Mouse (Mus musculus) spleen, adult 2 months (tissue): ENCODE data around the gene Snx12. TPM values are rescaled to one million over a fixed set of nuclear protein-coding genes. Genes with fewer than 3 reads are reported as not detected.

Source experiments
- DNase-seq, 2 experiments: peaks; one replicate each; pipeline versions ENCODE4 v3.0.0 to v3.0.0-alpha.2; 2012 to 2021; ENCODE audit warnings: low spot score in 2 of 2, low read depth in 1 of 2
- H3K27ac ChIP-seq: fragments of 200-500 bp; 2 replicates; pipeline ENCODE4 v1.5.1; 2012; ENCODE audit warnings: low read length, inconsistent platforms; ENCODE audit not compliant: insufficient read depth
- H3K27me3 ChIP-seq: fragments of 200-500 bp; 2 replicates; pipeline ENCODE4 v1.6.1; 2012; ENCODE audit warnings: mild to moderate bottlenecking, moderate library complexity, low read length, inconsistent platforms; ENCODE audit not compliant: control insufficient read depth, insufficient read depth
- H3K36me3 ChIP-seq: fragments of 200-500 bp; 2 replicates; pipeline ENCODE4 v1.6.1; 2012; ENCODE audit warnings: mild to moderate bottlenecking, low read length, inconsistent platforms; ENCODE audit not compliant: control insufficient read depth, insufficient read depth
- H3K4me1 ChIP-seq: fragments of 200-500 bp; 2 replicates; pipeline ENCODE4 v1.6.1; 2011; ENCODE audit warnings: inconsistent platforms; ENCODE audit not compliant: control insufficient read depth, insufficient read depth, insufficient read length
- H3K4me3 ChIP-seq: fragments of 200-500 bp; 2 replicates; pipeline ENCODE4 v1.5.1; 2011; ENCODE audit warnings: mild to moderate bottlenecking, inconsistent platforms; ENCODE audit not compliant: insufficient read depth, insufficient read length; ENCODE audit errors: extremely low read depth
- CTCF ChIP-seq: fragments of 200-500 bp; IDR thresholded peaks from 2 replicates; pipeline ENCODE4 v1.5.1; 2011; ENCODE audit warnings: mild to moderate bottlenecking, inconsistent platforms; ENCODE audit not compliant: insufficient read depth, insufficient read length, insufficient replicate concordance; ENCODE audit errors: extremely low read depth
- POLR2A ChIP-seq: fragments of 200-500 bp; IDR thresholded peaks from 2 replicates; pipeline ENCODE4 v1.6.1; 2011; ENCODE audit warnings: low read depth, low read length, inconsistent platforms
- WGBS: fragments of 180-500 bp; shearing (Covaris S2); methylation state at CpG from one replicate; pipeline ENCODE4 v1.1.7; 2018; 5-methylcytosine and 5-hydroxymethylcytosine counted together
- polyA plus RNA-seq: library from polyadenylated mRNA; depleted of rRNA; stranded (reverse); fragments of >200 nt; gene quantifications from 2 replicates; pipeline ENCODE4 v1.2.3, GENCODE M21; 2012

Gene Snx12
- polyA plus RNA-seq, 1 experiment: 11.9 TPM

DNA sequence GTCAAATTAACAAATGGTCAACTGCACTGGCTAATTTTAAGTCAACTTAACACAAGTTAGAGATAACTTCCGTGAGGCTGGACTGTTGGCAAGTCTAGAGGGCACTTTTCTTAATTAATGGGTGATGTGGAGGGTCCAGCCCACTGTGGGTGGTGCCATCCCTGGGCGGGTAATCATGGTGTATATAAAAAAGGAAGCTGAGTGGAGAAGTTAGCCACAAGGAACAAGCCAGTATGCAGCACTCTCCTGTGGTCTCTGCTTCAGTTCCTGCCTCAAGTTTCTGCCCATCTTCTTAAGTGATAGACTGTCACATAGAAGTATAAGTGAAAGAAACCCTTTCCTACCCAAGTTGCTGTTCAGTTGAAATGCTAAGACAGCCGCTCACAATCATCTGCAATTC is 33.1 kb downstream of the Snx12 start:
- TF ChIP-seq POLR2A (no peak), CTCF (no peak)
- H3K27ac ChIP-seq: no peak overlapping the region
- no peaks in the 10 kb centered on the region for H3K36me3 ChIP-seq
- DNase-seq: no peak
- H3K4me1 ChIP-seq: no peaks in the 10 kb centered on the region
- no peaks in the 10 kb centered on the region for H3K27me3 ChIP-seq
- no peak overlapping the region for H3K4me3 ChIP-seq
- 56% methylated on average over 3 of the region's 3 CpGs for WGBS

DNA sequence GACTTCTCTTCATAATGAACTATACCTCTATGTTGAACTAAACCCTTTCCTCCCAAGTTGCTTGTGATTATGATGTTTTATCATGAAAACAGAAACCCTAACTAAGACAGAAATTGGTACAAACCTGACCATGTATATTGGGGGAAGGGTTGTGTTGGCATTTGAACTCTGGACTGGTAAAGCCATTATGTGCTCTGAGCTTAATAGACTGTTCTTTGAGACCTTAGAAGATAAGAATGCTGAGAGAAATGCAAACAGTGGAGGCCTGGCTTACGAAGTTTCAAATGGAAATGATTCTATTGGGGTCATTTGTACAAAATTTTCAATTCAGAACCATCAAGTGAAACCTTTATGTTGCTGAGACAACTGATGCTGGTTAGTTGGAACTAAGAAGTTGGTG is 34.7 kb downstream of the Snx12 start:
- WGBS: 79% methylated on average over 1 of the region's 1 CpGs
- Histone ChIP-seq H3K4me3 (no peak overlapping the region), H3K36me3 (no peaks in the 10 kb centered on the region), H3K27me3 (no peaks in the 10 kb centered on the region), H3K27ac (no peak overlapping the region), H3K4me1 (no peaks in the 10 kb centered on the region)
- no peak for DNase-seq
- TF ChIP-seq CTCF (no peak), POLR2A (no peak)

DNA sequence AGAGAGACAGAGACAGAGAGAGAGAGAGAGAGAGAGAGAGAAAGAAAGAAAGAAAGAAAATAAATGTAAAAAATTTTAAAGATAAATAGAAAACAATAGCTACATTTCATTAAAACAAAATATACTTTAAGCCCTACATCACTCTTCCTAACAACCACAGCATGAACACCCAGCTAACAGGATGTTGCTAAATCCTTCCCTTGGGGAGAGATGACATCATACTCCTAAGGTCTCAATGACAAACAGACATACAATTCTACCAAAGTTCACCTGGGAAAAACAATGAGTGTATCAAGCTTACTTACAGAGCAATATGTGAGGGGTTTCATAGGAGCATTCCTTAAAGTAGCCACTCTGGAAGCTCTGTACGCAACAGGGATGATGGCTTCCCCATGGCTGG is 49.0 kb downstream of the Snx12 start:
- Histone ChIP-seq H3K4me3 (no peak overlapping the region), H3K27ac (no peak overlapping the region), H3K4me1 (no peaks in the 10 kb centered on the region), H3K27me3 (no peaks in the 10 kb centered on the region), H3K36me3 (no peaks in the 10 kb centered on the region)
- TF ChIP-seq POLR2A: no peak
- TF ChIP-seq CTCF: no peak
- no peak for DNase-seq
- WGBS: 88% methylated on average over 1 of the region's 1 CpGs

DNA sequence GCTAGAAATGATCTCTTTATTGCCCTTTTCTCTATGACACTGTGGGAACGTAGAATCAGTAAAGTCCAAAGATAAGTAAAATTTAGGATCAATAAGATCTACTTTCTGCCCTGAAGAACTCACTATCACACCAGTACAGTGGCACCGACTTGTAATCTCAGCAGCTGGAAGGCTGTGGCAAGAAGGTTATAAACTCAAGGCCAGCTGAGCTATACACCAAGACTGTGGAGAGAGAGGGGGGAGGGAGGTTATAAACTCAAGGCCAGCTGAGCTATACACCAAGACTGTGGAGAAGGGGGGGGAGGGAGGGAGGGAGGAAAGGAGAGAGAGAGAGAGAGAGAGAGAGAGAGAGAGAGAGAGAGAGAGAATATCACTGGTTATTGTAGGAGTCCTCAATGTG is 53.9 kb downstream of the Snx12 start:
- H3K27me3 ChIP-seq: no peaks in the 10 kb centered on the region
- 75% methylated on average over 2 of the region's 2 CpGs for WGBS
- no peak for DNase-seq
- no peaks in the 10 kb centered on the region for H3K36me3 ChIP-seq
- H3K27ac ChIP-seq: no peak overlapping the region
- no peaks in the 10 kb centered on the region for H3K4me1 ChIP-seq
- no peak overlapping the region for H3K4me3 ChIP-seq
- TF ChIP-seq CTCF (no peak), POLR2A (no peak)

DNA sequence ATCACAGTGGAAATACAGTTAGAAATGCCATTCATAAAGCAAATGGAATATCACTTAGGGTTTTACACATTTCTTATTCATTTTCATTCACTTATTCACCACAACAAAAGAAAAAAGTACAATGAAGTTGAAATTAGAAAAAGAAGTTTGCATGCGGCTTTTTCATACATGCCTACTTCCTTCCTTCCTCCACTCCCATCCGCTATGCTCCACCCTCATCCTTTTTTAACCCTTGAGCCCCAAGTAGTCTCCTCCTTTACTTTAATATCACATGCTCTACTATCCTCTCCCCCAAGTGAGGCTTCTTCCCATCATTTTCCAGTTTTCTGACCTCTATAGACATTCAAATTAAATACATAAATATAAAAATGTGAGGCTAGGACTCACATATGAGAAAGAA is 58.6 kb downstream of the Snx12 start:
- Histone ChIP-seq H3K27me3 (no peaks in the 10 kb centered on the region), H3K27ac (no peak overlapping the region), H3K4me3 (no peak overlapping the region), H3K36me3 (no peaks in the 10 kb centered on the region), H3K4me1 (no peaks in the 10 kb centered on the region; the same call in 1 of the 2 replicates)
- DNase-seq: peak in 1 of 2 experiments; percentile 5
- 24% methylated on average over 2 of the region's 2 CpGs for WGBS
- no peak for TF ChIP-seq CTCF
- no peak for TF ChIP-seq POLR2A

DNA sequence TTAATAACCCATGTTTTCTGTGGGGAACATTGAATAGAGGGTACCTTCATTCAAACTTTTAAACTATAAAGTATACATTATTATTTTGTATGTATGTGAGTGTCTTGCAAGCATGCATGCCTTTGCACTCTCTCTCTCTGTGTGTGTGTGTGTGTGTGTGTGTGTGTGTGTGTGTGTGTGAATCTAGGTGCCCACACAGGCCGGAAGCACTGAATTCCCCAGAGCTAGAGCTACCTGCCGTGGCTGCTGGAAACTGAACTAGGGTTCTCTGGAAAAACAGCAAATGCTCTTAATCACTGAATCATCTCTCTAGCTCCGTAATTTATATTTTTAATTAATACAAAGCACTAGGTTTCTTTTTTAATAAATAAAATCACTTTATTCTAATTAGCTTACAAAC is 59.1 kb downstream of the Snx12 start:
- DNase-seq: peak in 1 of 2 experiments; percentile 30
- 49% methylated on average over 3 of the region's 3 CpGs for WGBS
- no peaks in the 10 kb centered on the region for H3K36me3 ChIP-seq

DNA sequence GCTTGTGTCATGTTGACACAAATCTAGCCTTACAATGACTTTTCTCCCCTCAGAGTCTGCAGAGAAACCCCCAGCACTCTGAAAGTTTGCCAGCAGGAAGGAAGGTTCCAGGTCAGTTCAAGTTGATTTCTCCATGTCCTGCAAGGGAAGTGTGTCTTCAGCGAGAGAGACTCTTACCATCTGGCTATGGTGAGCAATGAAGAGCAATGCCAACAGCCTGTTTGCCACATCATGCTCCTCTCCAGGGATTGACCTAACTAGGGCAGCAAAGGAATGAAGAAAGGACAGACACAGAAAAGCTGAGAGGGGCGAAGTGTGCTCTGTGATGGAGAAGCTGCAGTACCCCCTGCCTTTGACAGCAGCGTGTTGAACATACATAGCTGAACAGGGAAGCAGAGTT is 59.8 kb downstream of the Snx12 start:
- H3K36me3 ChIP-seq: no peaks in the 10 kb centered on the region
- H3K27ac ChIP-seq: no peak overlapping the region
- no peaks in the 10 kb centered on the region; the same call in 1 of the 2 replicates for H3K4me1 ChIP-seq
- H3K27me3 ChIP-seq: no peaks in the 10 kb centered on the region
- TF ChIP-seq CTCF (no peak), POLR2A (no peak)
- no peak for DNase-seq
- H3K4me3 ChIP-seq: no peak overlapping the region
- WGBS: 82% methylated on average over 3 of the region's 3 CpGs

More for the DNA sequence above, 59.1 kb downstream of the Snx12 start:
- no peak for TF ChIP-seq CTCF
- TF ChIP-seq POLR2A: no peak
- H3K27ac ChIP-seq: peak overlapping the region; percentile 22; the same call in 1 of the 2 replicates
- H3K27me3 ChIP-seq: no peaks in the 10 kb centered on the region
- H3K4me1 ChIP-seq: no peaks in the 10 kb centered on the region; the same call in 1 of the 2 replicates
- H3K4me3 ChIP-seq: no peak overlapping the region
